Comparison of ENCODE assay signal across 21 mouse cellular contexts in the genomic region with DNA sequence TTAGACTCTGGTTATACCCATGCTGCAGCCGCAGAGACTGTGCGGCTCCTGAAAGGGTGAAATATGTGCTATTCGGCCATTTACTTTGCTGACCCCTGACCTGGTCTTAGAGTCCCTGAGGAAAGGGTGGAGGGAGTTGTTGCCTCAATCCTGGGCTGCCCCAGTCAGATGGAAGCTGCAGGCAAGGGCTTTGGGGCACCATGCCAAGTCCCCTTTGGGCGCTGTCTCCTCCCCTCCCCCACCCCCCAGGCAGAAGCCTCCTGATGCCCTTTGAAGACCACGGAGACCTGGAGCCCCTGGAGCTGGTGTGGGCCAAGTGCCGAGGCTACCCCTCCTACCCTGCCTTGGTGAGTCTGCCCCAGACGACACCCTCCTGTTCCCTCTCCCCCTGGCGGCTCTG. TPM values are rescaled to one million over a fixed set of nuclear protein-coding genes. Genes with fewer than 3 reads are reported as not detected.
DNase-seq lines count a peak whose midpoint lies in the region; ATAC-seq and TF ChIP-seq lines count a peak whose summit lies in the region.
"Had no signal": no experiment of that assay in that cellular context is flagged by ENCODE, and none has a peak within 500 bp of the region (broad histone marks: within the 10 kb centered on the region; RNA-seq: fewer than 3 reads in every experiment).

No protein-coding gene starts in this region.

- DNase-seq in embryo, embryonic 11 days: peak; percentile 12
- DNase-seq in embryo, embryonic 9.5 days (ENCODE audit: extremely low spot score): no peak
- DNase-seq in heart, embryonic 10.5 days (ENCODE audit: low spot score): no peak
- no peak for DNase-seq in heart, adult 9 months (ENCODE audit: low spot score in 2 of 2)
- DNase-seq in layer of hippocampus, adult 9-10 months (ENCODE audit: low spot score): no peak
- DNase-seq in lung, adult 2 months: no peak
- DNase-seq: cerebellum, adult 11-12 months; cerebellum, postnatal 36 days; gastrocnemius, postnatal 10 days; kidney, adult 8-10 months; kidney, postnatal 25 days; lung, embryonic 14.5 days; lung, postnatal 36 days; retina, postnatal 1 day; thymus, postnatal 36 days had no signal

- ATAC-seq in liver, embryonic 16.5 days (ENCODE audit: low read depth): no peak
- ATAC-seq: inflammation-experienced regulatory T-cells, adult 6 months had no signal

- no peaks in the 10 kb centered on the region for H3K9me3 ChIP-seq in heart, embryonic 10.5 days
- H3K9me3 ChIP-seq in liver, embryonic 16.5 days (replicated peaks; ENCODE audit: control insufficient read depth, low read length): no peaks in the 10 kb centered on the region
- H3K9me3 ChIP-seq: embryonic facial prominence, embryonic 13.5 days; hindbrain, embryonic 13.5 days had no signal

- no peaks in the 10 kb centered on the region for H3K27me3 ChIP-seq in heart, embryonic 10.5 days (ENCODE audit: insufficient read depth, poor library complexity, severe bottlenecking)
- no peaks in the 10 kb centered on the region for H3K27me3 ChIP-seq in liver, embryonic 16.5 days (ENCODE audit: control insufficient read depth, insufficient read depth, low read depth, low read length)
- H3K27me3 ChIP-seq: embryonic facial prominence, embryonic 13.5 days; hindbrain, embryonic 13.5 days had no signal

- TF ChIP-seq POLR2A in lung, adult 2 months (IDR thresholded peaks at IDR 0.05; ENCODE audit: borderline replicate concordance, extremely low read depth, low read depth, low read length): no peak

- H3K27ac ChIP-seq in heart, embryonic 10.5 days: peak overlapping the region; percentile 67
- peak overlapping the region; percentile 30; the same call in 1 of the 2 replicates for H3K27ac ChIP-seq in brown adipose tissue, adult 24 weeks (replicated peaks; ENCODE audit: low read depth, low read length)
- peak overlapping the region; percentile 96 for H3K27ac ChIP-seq in liver, embryonic 16.5 days (ENCODE audit: low read length)
- H3K27ac ChIP-seq: embryonic facial prominence, embryonic 13.5 days; hindbrain, embryonic 13.5 days had no signal

- H3K36me3 ChIP-seq in heart, embryonic 10.5 days: peaks cover 87% of the 10 kb centered on the region
- H3K36me3 ChIP-seq in liver, embryonic 16.5 days (ENCODE audit: control insufficient read depth, insufficient read depth): peaks cover 87% of the 10 kb centered on the region

- TF ChIP-seq CTCF in lung, adult 2 months (IDR thresholded peaks at IDR 0.05; ENCODE audit: insufficient read depth, low read length): no peak

- no peak overlapping the region for H3K4me3 ChIP-seq in heart, embryonic 10.5 days
- no peak overlapping the region for H3K4me3 ChIP-seq in brown adipose tissue, adult 24 weeks (ENCODE audit: insufficient read depth, low read depth, low read length)
- H3K4me3 ChIP-seq in liver, embryonic 16.5 days (ENCODE audit: low read depth, low read length): no peak overlapping the region
- no peak overlapping the region for H3K4me3 ChIP-seq in lung, adult 2 months (replicated peaks; ENCODE audit: extremely low read depth, low read depth, low read length)
- H3K4me3 ChIP-seq: embryonic facial prominence, embryonic 13.5 days; hindbrain, embryonic 13.5 days had no signal

- peak overlapping the region; percentile 6 for H3K9ac ChIP-seq in liver, embryonic 16.5 days (ENCODE audit: low read depth, low read length)
- H3K9ac ChIP-seq: hindbrain, embryonic 13.5 days; lung, embryonic 14.5 days had no signal

- H3K4me2 ChIP-seq in liver, embryonic 16.5 days (ENCODE audit: low read depth, low read length): 0 out of 2 replicates have a peak overlapping the region, but pooled peaks have one; percentile 4
- H3K4me2 ChIP-seq: embryonic facial prominence, embryonic 13.5 days; hindbrain, embryonic 13.5 days; lung, embryonic 14.5 days had no signal

- 81% methylated on average over 8 of the region's 8 CpGs for WGBS in heart, embryonic 10.5 days
- 74% methylated on average over 8 of the region's 8 CpGs for WGBS in liver, embryonic 16.5 days (ENCODE audit: insufficient replicate concordance)
- 75% methylated on average over 8 of the region's 8 CpGs for WGBS in lung, adult 2 months

- H3K4me1 ChIP-seq in heart, embryonic 10.5 days: peaks cover 58% of the 10 kb centered on the region
- peaks cover 17% of the 10 kb centered on the region for H3K4me1 ChIP-seq in brown adipose tissue, adult 24 weeks (ENCODE audit: control insufficient read depth, insufficient read depth, insufficient read length, low read length)
- H3K4me1 ChIP-seq in liver, embryonic 16.5 days (ENCODE audit: control insufficient read depth, low read depth, low read length): peaks cover 83% of the 10 kb centered on the region
- H3K4me1 ChIP-seq in lung, adult 2 months (ENCODE audit: control insufficient read depth, insufficient read depth, low read length): no peaks in the 10 kb centered on the region
- H3K4me1 ChIP-seq: embryonic facial prominence, embryonic 13.5 days; hindbrain, embryonic 13.5 days had no signal

RNA-seq across cellular contexts. Expression of gene Pnpla1, which starts 27.1 kb away (rescaled TPM):
- polyA plus RNA-seq in heart, embryonic 10.5 days (2016; fragmentation: Nextera tagmentation; extraction: Ambion mirVana): not detected in 2 replicates
- polyA plus RNA-seq in brown adipose tissue, adult 24 weeks (2012; ENCODE audit: insufficient read depth, insufficient read length, missing spikeins): not detected in 2 replicates
- 0.08 and 0.12 TPM in 2 replicates for polyA plus RNA-seq in liver, embryonic 16.5 days (2015; fragmentation: Nextera tagmentation; extraction: Ambion mirVana)
- polyA plus RNA-seq in lung, adult 2 months (2012; rRNA removed): 0.12 and 3.9 TPM in 2 replicates
- polyA plus RNA-seq: hindbrain, embryonic 13.5 days; inflammation-experienced regulatory T-cells, adult 6 months; limb, embryonic 11.5 days had no signal

RNA-seq across cellular contexts. Expression of gene Brpf3, which starts 30.2 kb away (rescaled TPM):
- 14.1 and 14.5 TPM in 2 replicates for polyA plus RNA-seq in heart, embryonic 10.5 days (2016; fragmentation: Nextera tagmentation; extraction: Ambion mirVana)
- 21.0 and 28.9 TPM in 2 replicates for polyA plus RNA-seq in brown adipose tissue, adult 24 weeks (2012; ENCODE audit: insufficient read depth, insufficient read length, missing spikeins)
- 66.7 and 67.1 TPM in 2 replicates for polyA plus RNA-seq in liver, embryonic 16.5 days (2015; fragmentation: Nextera tagmentation; extraction: Ambion mirVana)
- 24.7 and 26.3 TPM in 2 replicates for polyA plus RNA-seq in lung, adult 2 months (2012; rRNA removed)

Comparison
In these comparisons a context has a peak if more than half of its experiments do, and no peak if none do; other contexts are left out.
1. H3K27ac ChIP-seq: peak in every context shown above with its lines; median percentile 96 in liver, embryonic 16.5 days; 67 in heart, embryonic 10.5 days; 30 in brown adipose tissue, adult 24 weeks.